Mouse (Mus musculus): ENCODE results near the gene Uba2. TPM values are rescaled to one million over a fixed set of nuclear protein-coding genes. Genes with fewer than 3 reads are reported as not detected.
A peak's percentile ranks its signal among the peaks of the same experiment; 100 is the strongest.
"Not testable (repeated sequence)": the region's sequence is repeated elsewhere in the genome, so short reads cannot be mapped to it uniquely, and the experiment has no call there.

Gene Uba2
- polyA plus RNA-seq, 1 experiment from 2014 or later: 180 TPM

DNA sequence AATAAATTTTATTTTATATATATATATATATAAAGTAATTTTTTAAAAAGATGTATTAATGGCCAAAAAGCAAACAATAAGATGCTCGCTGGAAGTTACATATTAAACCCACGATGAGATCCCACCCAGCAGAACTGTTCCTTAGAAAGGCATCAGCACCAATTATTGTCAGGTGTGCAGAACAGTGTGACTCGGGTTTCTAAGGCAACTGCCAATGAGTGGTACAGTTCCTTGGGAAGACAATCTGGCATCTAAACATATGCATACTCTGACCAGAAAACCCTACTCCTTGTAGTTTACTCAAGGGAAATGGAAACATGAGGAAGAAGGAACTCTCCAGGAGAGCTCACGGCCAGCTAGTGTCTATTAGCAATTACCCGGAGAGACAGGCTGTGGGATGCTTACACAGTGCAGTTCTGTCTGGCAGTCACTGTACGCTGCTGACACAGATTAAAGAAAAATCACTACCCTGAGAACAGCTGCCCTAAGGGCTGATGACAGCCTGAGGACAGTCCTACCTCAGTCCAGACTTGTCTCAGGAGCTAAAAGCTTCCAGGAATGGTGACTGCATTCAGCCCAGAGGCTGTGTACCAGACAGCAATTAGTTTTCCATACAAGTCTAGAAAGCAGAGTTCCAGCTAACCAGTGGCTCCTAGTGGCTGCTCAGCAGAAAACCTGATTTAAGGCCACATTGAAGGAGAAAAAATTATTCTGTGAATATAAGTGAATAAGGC lies 46.2 kb downstream of the Uba2 start:
- Histone ChIP-seq H3K9me3 (no peaks in the 10 kb centered on the region), H3K27me3 (replicated peaks) (no peaks in the 10 kb centered on the region), H3K9ac (no peak overlapping the region), H3K4me1 (no peaks in the 10 kb centered on the region), H3K27ac (no peak overlapping the region), H3K36me3 (replicated peaks) (no peaks in the 10 kb centered on the region), H3K4me3 (no peak overlapping the region), H3K4me2 (no peak overlapping the region)
- ATAC-seq (replicated peaks): peak; percentile 79
- 79% methylated on average over 6 of the region's 6 CpGs for WGBS

- H3K27me3 ChIP-seq (replicated peaks); H3K4me1 ChIP-seq; H3K4me2 ChIP-seq; H3K27ac ChIP-seq; H3K9ac ChIP-seq; ATAC-seq (replicated peaks); H3K4me3 ChIP-seq; H3K9me3 ChIP-seq: not testable (repeated sequence)
- WGBS: 44% methylated on average over 1 of the region's 1 CpGs
- H3K36me3 ChIP-seq (replicated peaks): peaks cover 13% of the 10 kb centered on the region; the same call in 1 of the 2 replicates
Observed at GRCm38 (mm10) chr7:34120636-34121035, 48.8 kb downstream of the Uba2 start.

DNA sequence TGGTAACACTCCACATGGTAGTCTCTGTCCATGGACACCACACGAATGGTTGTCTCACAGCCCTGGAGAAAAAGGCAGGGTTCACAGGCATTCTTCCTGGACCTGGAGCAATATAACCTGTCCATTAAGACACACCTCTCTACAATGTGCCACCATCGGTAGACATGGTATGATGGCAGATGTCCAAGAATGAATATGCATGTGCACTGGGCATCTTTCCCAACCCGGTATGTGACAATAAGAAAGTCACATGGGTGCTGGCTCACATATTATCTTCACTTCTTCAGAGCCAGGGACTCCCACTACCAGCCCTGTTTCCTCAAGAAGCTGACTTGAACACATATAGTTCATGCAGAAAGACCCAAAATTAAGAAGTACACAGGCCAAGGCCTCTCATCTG lies 52.8 kb downstream of the Uba2 start:
- WGBS: 80% methylated on average over 3 of the region's 3 CpGs
- Histone ChIP-seq H3K9ac (no peak overlapping the region), H3K4me3 (no peak overlapping the region), H3K36me3 (replicated peaks) (peaks cover 38% of the 10 kb centered on the region), H3K4me2 (no peak overlapping the region), H3K27me3 (replicated peaks) (no peaks in the 10 kb centered on the region), H3K4me1 (no peaks in the 10 kb centered on the region), H3K9me3 (no peaks in the 10 kb centered on the region), H3K27ac (no peak overlapping the region)
- ATAC-seq (replicated peaks): no peak

GRCm38 (mm10) chr7:34109190-34109589 lies 60.2 kb downstream of the Uba2 start:
- Histone ChIP-seq H3K4me1 (no peaks in the 10 kb centered on the region), H3K36me3 (replicated peaks) (peaks cover 15% of the 10 kb centered on the region), H3K9me3 (no peaks in the 10 kb centered on the region), H3K4me2 (no peak overlapping the region), H3K27me3 (replicated peaks) (no peaks in the 10 kb centered on the region), H3K27ac (no peak overlapping the region), H3K9ac (no peak overlapping the region), H3K4me3 (no peak overlapping the region)
- WGBS: 71% methylated on average over 5 of the region's 5 CpGs
- ATAC-seq (replicated peaks): 0 out of 2 replicates have a peak, but pooled peaks have one; percentile 24

DNA sequence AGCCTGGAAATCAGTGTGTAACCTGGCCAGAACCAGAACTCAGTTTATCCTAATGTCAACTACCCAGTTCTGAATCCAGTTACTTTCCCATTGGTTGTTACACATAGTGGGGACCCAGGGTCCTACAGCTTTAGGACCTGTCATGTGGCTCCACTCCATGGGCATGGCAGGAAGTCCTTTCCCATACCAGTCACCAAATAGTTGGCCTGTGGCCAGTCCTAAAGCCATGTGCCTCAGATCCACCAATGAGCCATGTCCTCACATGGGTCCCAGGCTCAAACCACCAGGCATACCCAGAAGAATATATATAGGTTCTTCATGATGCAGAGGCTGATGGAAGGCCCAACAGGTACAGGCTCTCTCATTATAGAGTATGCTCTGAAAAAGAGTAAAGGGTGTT lies 68.1 kb downstream of the Uba2 start:
- no peaks in the 10 kb centered on the region for H3K4me1 ChIP-seq
- no peak for ATAC-seq (replicated peaks)

DNA sequence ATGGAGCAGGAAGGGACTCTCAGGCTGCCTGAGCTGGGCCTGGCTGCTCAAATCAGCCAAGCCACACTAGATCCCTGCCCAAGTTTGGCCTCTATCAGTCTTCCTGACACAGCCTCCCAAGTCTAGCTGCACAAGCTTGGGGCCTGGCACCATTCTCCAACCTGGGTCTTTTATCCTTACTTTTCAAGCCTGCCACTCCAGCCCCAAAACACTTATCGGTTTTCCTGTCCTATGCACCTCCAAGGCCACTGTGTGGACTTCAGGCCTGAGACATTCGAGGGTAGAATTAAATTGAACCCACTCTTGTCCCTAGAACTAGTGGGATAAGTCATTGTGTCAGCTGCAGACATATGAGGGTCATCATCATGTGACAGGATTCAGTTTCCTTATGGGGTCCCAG lies 69.4 kb downstream of the Uba2 start:
- no peak for ATAC-seq (replicated peaks)
- no peak overlapping the region for H3K9ac ChIP-seq
- H3K9me3 ChIP-seq: no peaks in the 10 kb centered on the region
- no peaks in the 10 kb centered on the region for H3K36me3 ChIP-seq (replicated peaks)
- no peak overlapping the region for H3K4me3 ChIP-seq
- no peaks in the 10 kb centered on the region for H3K4me1 ChIP-seq
- WGBS: 79% methylated on average over 2 of the region's 2 CpGs
- H3K27ac ChIP-seq: no peak overlapping the region
- H3K27me3 ChIP-seq (replicated peaks): no peaks in the 10 kb centered on the region
- no peak overlapping the region for H3K4me2 ChIP-seq

More for the DNA sequence above, 68.1 kb downstream of the Uba2 start:
- H3K27ac ChIP-seq: no peak overlapping the region
- no peaks in the 10 kb centered on the region for H3K27me3 ChIP-seq (replicated peaks)
- no peak overlapping the region for H3K4me3 ChIP-seq
- H3K36me3 ChIP-seq (replicated peaks): no peaks in the 10 kb centered on the region
- no peak overlapping the region for H3K4me2 ChIP-seq
- no peaks in the 10 kb centered on the region for H3K9me3 ChIP-seq
- no peak overlapping the region for H3K9ac ChIP-seq

DNA sequence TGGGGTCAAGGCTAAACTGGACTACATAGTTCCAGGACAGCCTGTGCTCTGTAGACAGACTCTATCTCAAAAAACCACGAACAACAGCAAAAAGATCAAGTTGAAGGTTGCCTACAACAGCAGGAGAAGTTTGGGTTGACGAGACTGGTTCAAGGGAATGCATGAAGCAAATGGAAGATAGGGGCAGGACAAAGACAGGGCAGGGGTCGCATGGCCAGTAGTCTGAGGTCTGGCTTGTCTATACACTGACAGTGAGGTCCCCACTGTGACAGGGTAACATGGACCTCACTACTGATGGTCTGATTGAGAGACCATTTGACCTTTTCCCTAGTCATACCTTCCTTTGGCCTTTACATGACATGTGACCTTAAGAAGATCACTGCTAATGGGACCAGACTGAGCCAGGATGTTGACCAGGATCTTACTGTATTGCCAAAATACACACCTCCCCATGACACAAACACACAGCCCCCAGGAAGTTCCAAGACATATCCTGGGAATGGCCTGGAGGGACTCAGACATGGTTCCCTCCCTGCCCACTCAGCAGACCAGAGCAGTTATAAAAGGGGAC lies 74.4 kb downstream of the Uba2 start, which contains the start of gene Scgb1b30:
Gene Scgb1b30 (plus strand): TSS at position 521 of the 571 bp plus-strand sequence.
- no peaks in the 10 kb centered on the region for H3K9me3 ChIP-seq

More for the DNA sequence above, 74.4 kb downstream of the Uba2 start, which contains the start of gene Scgb1b30:
- Histone ChIP-seq H3K4me3 (no peak within 1 kb of the TSS), H3K9ac (no peak within 1 kb of the TSS), H3K27me3 (replicated peaks) (no peaks in the 10 kb centered on the region), H3K4me1 (no peaks in the 10 kb centered on the region), H3K4me2 (no peak within 1 kb of the TSS), H3K27ac (no peak within 1 kb of the TSS), H3K36me3 (replicated peaks) (no peaks in the 10 kb centered on the region)
- no peak for ATAC-seq (replicated peaks)
- WGBS: 74% methylated on average over 3 of the region's 3 CpGs

Other genes with a start within 250 kb of the Uba2 start
- gene Scgb2b26, start 224.6 kb downstream of the Uba2 start, polyA plus RNA-seq (2015; fragmentation: Nextera tagmentation; extraction: Ambion mirVana): not detected in 2 replicates
- not detected in 2 replicates for gene Scgb2b27, start 155.7 kb downstream of the Uba2 start, polyA plus RNA-seq (2015; fragmentation: Nextera tagmentation; extraction: Ambion mirVana)
- not detected in 2 replicates for gene Scgb1b27, start 148.1 kb downstream of the Uba2 start, polyA plus RNA-seq (2015; fragmentation: Nextera tagmentation; extraction: Ambion mirVana)
- gene Scgb1b30, start 74.2 kb downstream of the Uba2 start, polyA plus RNA-seq (2015; fragmentation: Nextera tagmentation; extraction: Ambion mirVana): not detected in 2 replicates
- 4.3 and 6.4 TPM in 2 replicates for gene Wtip, start 36.3 kb downstream of the Uba2 start, polyA plus RNA-seq (2015; fragmentation: Nextera tagmentation; extraction: Ambion mirVana)
- 80.2 and 86.5 TPM in 2 replicates for gene Pdcd2l, start 27.1 kb upstream of the Uba2 start, polyA plus RNA-seq (2015; fragmentation: Nextera tagmentation; extraction: Ambion mirVana)
- gene Gpi1, start 60.7 kb upstream of the Uba2 start, polyA plus RNA-seq (2015; fragmentation: Nextera tagmentation; extraction: Ambion mirVana): 245 and 254 TPM in 2 replicates
- gene Gm6096, start 81.4 kb upstream of the Uba2 start, polyA plus RNA-seq (2015; fragmentation: Nextera tagmentation; extraction: Ambion mirVana): 0.72 TPM in 1 of 2 replicates, not detected in the other
- 32.5 and 32.6 TPM in 2 replicates for gene 4931406P16Rik, start 144.0 kb upstream of the Uba2 start, polyA plus RNA-seq (2015; fragmentation: Nextera tagmentation; extraction: Ambion mirVana)
- gene Lsm14a, start 223.7 kb upstream of the Uba2 start, polyA plus RNA-seq (2015; fragmentation: Nextera tagmentation; extraction: Ambion mirVana): 59.3 and 63.4 TPM in 2 replicates

All from midbrain, embryonic 15.5 days (tissue).